Comparison of ENCODE assay signal across 10 mouse cellular contexts in genomic region chr17:5206731-5207130, GRCm38 (mm10).
DNase-seq lines count a peak whose midpoint lies in the region; ATAC-seq and TF ChIP-seq lines count a peak whose summit lies in the region.
"Had no signal": no experiment of that assay in that cellular context is flagged by ENCODE, and none has a peak within 500 bp of the region (broad histone marks: within the 10 kb centered on the region; RNA-seq: fewer than 3 reads in every experiment).

No protein-coding gene starts in this region.

- 59% methylated on average over 9 of the region's 9 CpGs for WGBS in intestine, embryonic 16.5 days
- 45% methylated on average over 9 of the region's 9 CpGs for WGBS in hindbrain, embryonic 16.5 days

- ATAC-seq in intestine, embryonic 16.5 days: peak; percentile 60
- no peak for ATAC-seq in erythroid progenitor cell, adult 5-6 weeks (replicated peaks; ENCODE audit: low FRiP score, poor library complexity, severe bottlenecking)
- ATAC-seq in hindbrain, embryonic 16.5 days: no peak

- no peaks in the 10 kb centered on the region for H3K36me3 ChIP-seq in intestine, embryonic 16.5 days (ENCODE audit: control insufficient read depth, insufficient read depth, low read length)
- no peaks in the 10 kb centered on the region for H3K36me3 ChIP-seq in hindbrain, embryonic 16.5 days (ENCODE audit: control insufficient read depth, insufficient read depth, low read length)

- no peaks in the 10 kb centered on the region for H3K27me3 ChIP-seq in intestine, embryonic 16.5 days (replicated peaks; ENCODE audit: control insufficient read depth, insufficient read depth, low read length)
- H3K27me3 ChIP-seq in hindbrain, embryonic 16.5 days (replicated peaks; ENCODE audit: control insufficient read depth, insufficient read depth, low read length): no peaks in the 10 kb centered on the region

- H3K4me3 ChIP-seq in gastrocnemius, adult 2 months: no peak overlapping the region
- H3K4me3 ChIP-seq in intestine, embryonic 16.5 days (ENCODE audit: low read length): no peak overlapping the region
- H3K4me3 ChIP-seq in hindbrain, embryonic 16.5 days (ENCODE audit: low read length): no peak overlapping the region

- peaks cover 43% of the 10 kb centered on the region for H3K4me1 ChIP-seq in intestine, embryonic 16.5 days (ENCODE audit: control insufficient read depth, insufficient read depth, low read length)
- peaks cover 35% of the 10 kb centered on the region for H3K4me1 ChIP-seq in hindbrain, embryonic 16.5 days (ENCODE audit: control insufficient read depth, insufficient read depth, low read depth, low read length)

- TF ChIP-seq CTCF in gastrocnemius, adult 2 months (IDR thresholded peaks at IDR 0.05): no peak

- no peak overlapping the region for H3K4me2 ChIP-seq in intestine, embryonic 16.5 days (ENCODE audit: low read depth, low read length)
- no peak overlapping the region for H3K4me2 ChIP-seq in hindbrain, embryonic 16.5 days (ENCODE audit: low read length)
- H3K4me2 ChIP-seq: hindbrain, embryonic 14.5 days had no signal

- H3K9ac ChIP-seq in intestine, embryonic 16.5 days (ENCODE audit: low read depth, low read length): no peak overlapping the region
- H3K9ac ChIP-seq in hindbrain, embryonic 16.5 days (ENCODE audit: low read depth, low read length): no peak overlapping the region
- H3K9ac ChIP-seq: hindbrain, embryonic 14.5 days had no signal

- peak overlapping the region; percentile 41; the same call in 1 of the 2 replicates for H3K27ac ChIP-seq in gastrocnemius, adult 2 months
- peak overlapping the region; percentile 51; the same call in 1 of the 2 replicates for H3K27ac ChIP-seq in intestine, embryonic 16.5 days (ENCODE audit: low read length)
- no peak overlapping the region for H3K27ac ChIP-seq in hindbrain, embryonic 16.5 days (ENCODE audit: low read depth, low read length)
- H3K27ac ChIP-seq: hindbrain, embryonic 14.5 days had no signal

- intact Hi-C loops in gastrocnemius, adult 2 months (cut with DNase I): no loop called here

- H3K9me3 ChIP-seq in intestine, embryonic 16.5 days (ENCODE audit: control insufficient read depth, low read length): no peaks in the 10 kb centered on the region
- H3K9me3 ChIP-seq in hindbrain, embryonic 16.5 days (ENCODE audit: control insufficient read depth, low read length): no peaks in the 10 kb centered on the region

- DNase-seq in gastrocnemius, adult 2 months: no peak
- DNase-seq in gastrocnemius, adult 8-10 months (ENCODE audit: low spot score in 2 of 2): no peak
- DNase-seq in Muller cell, postnatal 12 days (ENCODE audit: inconsistent ontology term): peak; percentile 86
- DNase-seq in lung, postnatal 25 days (ENCODE audit: low spot score): peak; percentile 88
- no peak for DNase-seq in layer of hippocampus, postnatal 25 days (ENCODE audit: extremely low spot score in 1 of 2, low spot score in 1 of 2)
- DNase-seq: cerebellum, postnatal 36 days had no signal

Comparison
In these comparisons a context has a peak if more than half of its experiments do, and no peak if none do; other contexts are left out.
1. DNase-seq: peak in Muller cell, postnatal 12 days (single experiment) and lung, postnatal 25 days (single experiment); none in gastrocnemius, adult 2 months (single experiment), gastrocnemius, adult 8-10 months (0 of 2) and layer of hippocampus, postnatal 25 days (0 of 2).